Mouse (Mus musculus) CH12.LX (cell line): Measurements from ENCODE around the gene Ano8. TPM values are rescaled to one million over a fixed set of nuclear protein-coding genes. Genes with fewer than 3 reads are reported as not detected.

Source experiments
- DNase-seq: peaks from one replicate; pipeline ENCODE4 v3.0.0-alpha.2; 2013; ENCODE audit errors: extremely low read depth
- H3K27ac ChIP-seq: 2 replicates; pipeline ENCODE4 v1.5.1; 2012; ENCODE audit warnings: low read depth, mild to moderate bottlenecking, control low read depth, moderate library complexity; ENCODE audit not compliant: insufficient read depth
- H3K27me3 ChIP-seq: replicated peaks from 2 replicates; pipeline ENCODE3; 2012; ENCODE audit warnings: inconsistent platforms
- H3K36me3 ChIP-seq, 2 experiments: replicated peaks in 1 of 2; 2 replicates each; pipeline versions ENCODE3 to v1.6.1; 2012; ENCODE audit warnings: inconsistent platforms in 1 of 2, low read length in 1 of 2, mild to moderate bottlenecking in 1 of 2, mixed read lengths in 1 of 2, moderate library complexity in 1 of 2; ENCODE audit not compliant: control insufficient read depth in 1 of 2, insufficient read depth in 1 of 2
- H3K4me1 ChIP-seq, 2 experiments: 2 replicates each; pipeline ENCODE4 v1.6.1; 2012; ENCODE audit warnings: inconsistent platforms in 1 of 2, moderate library complexity in 1 of 2; ENCODE audit not compliant: insufficient read depth in 2 of 2, control insufficient read depth in 1 of 2
- H3K4me2 ChIP-seq: 2 replicates; pipeline ENCODE4 v1.6.1; 2012; ENCODE audit warnings: low read depth, mild to moderate bottlenecking, control low read depth; ENCODE audit not compliant: poor library complexity, insufficient read depth, severe bottlenecking
- H3K4me3 ChIP-seq, 3 experiments: fragments of 150-350 bp in 1 of 3; sonication (generic) in 1 of 3; replicated peaks in 1 of 3; 2 replicates each; pipeline versions ENCODE3 to v1.5.1; 2011 to 2012; ENCODE audit warnings: low read depth in 2 of 3, low read length in 2 of 3, mild to moderate bottlenecking in 2 of 3, moderate library complexity in 2 of 3, control low read depth in 1 of 3, improper control_type of control experiment in 1 of 3, inconsistent platforms in 1 of 3, mixed read lengths in 1 of 3; ENCODE audit not compliant: poor library complexity in 1 of 3
- H3K79me2 ChIP-seq: replicated peaks from 2 replicates; pipeline ENCODE4 v1.6.1; 2012; ENCODE audit warnings: mild to moderate bottlenecking, moderate library complexity; ENCODE audit not compliant: control insufficient read depth, poor library complexity, insufficient read depth, severe bottlenecking; ENCODE audit errors: extremely low read depth
- H3K9ac ChIP-seq: 2 replicates; pipeline ENCODE4 v1.6.1; 2012; ENCODE audit warnings: low read depth, mild to moderate bottlenecking, control low read depth, moderate library complexity; ENCODE audit not compliant: insufficient read depth
- H3K9me3 ChIP-seq: replicated peaks from 2 replicates; pipeline ENCODE3; 2012; ENCODE audit warnings: low read length, inconsistent platforms, mixed read lengths
- BHLHE40 ChIP-seq: IDR thresholded peaks from 2 replicates; pipeline ENCODE4 v1.6.1; 2011; ENCODE audit warnings: mild to moderate bottlenecking, low read depth, low read length, improper control_type of control experiment
- CHD1 ChIP-seq: IDR thresholded peaks from 2 replicates; pipeline ENCODE4 v1.6.1; 2012; ENCODE audit warnings: low read depth, low read length, improper control_type of control experiment, inconsistent platforms
- CTCF ChIP-seq, 2 experiments: IDR thresholded peaks in 1 of 2; conservative IDR thresholded peaks in 1 of 2; 2 replicates each; pipeline ENCODE4 v1.5.1; 2011 to 2012; ENCODE audit warnings: low read depth in 2 of 2, low read length in 2 of 2, improper control_type of control experiment in 1 of 2, inconsistent platforms in 1 of 2, mild to moderate bottlenecking in 1 of 2, moderate library complexity in 1 of 2
- E2F4 ChIP-seq: IDR thresholded peaks from 2 replicates; pipeline ENCODE4 v1.6.1; 2011; ENCODE audit warnings: low read depth, low read length, improper control_type of control experiment; ENCODE audit not compliant: insufficient replicate concordance
- ELF1 ChIP-seq: IDR thresholded peaks from 2 replicates; pipeline ENCODE4 v1.6.1; 2014; ENCODE audit warnings: low read depth, mild to moderate bottlenecking, inconsistent platforms, low read length, improper control_type of control experiment
- ETS1 ChIP-seq: conservative IDR thresholded peaks from 2 replicates; pipeline ENCODE4 v1.6.1; 2012; ENCODE audit warnings: low read depth, mild to moderate bottlenecking, inconsistent platforms, low read length, improper control_type of control experiment, moderate library complexity
- GABPA ChIP-seq: IDR thresholded peaks from 2 replicates; pipeline ENCODE4 v1.6.1; 2012; ENCODE audit warnings: low read depth, low read length, improper control_type of control experiment, inconsistent platforms; ENCODE audit not compliant: insufficient replicate concordance
- HCFC1 ChIP-seq: IDR thresholded peaks from 2 replicates; pipeline ENCODE4 v1.6.1; 2012; ENCODE audit warnings: low read depth, mild to moderate bottlenecking, inconsistent platforms, low read length, improper control_type of control experiment
- JUN ChIP-seq: IDR thresholded peaks from 2 replicates; pipeline ENCODE4 v1.6.1; 2011; ENCODE audit warnings: low read depth, mild to moderate bottlenecking, low read length, improper control_type of control experiment, moderate library complexity; ENCODE audit not compliant: insufficient read depth
- JUND ChIP-seq: conservative IDR thresholded peaks from 2 replicates; pipeline ENCODE4 v1.6.1; 2011; ENCODE audit warnings: low read depth, low read length, improper control_type of control experiment
- MAX ChIP-seq: IDR thresholded peaks from 2 replicates; pipeline ENCODE4 v1.6.1; 2011; ENCODE audit warnings: low read length, improper control_type of control experiment
- MYC ChIP-seq: IDR thresholded peaks from 2 replicates; pipeline ENCODE4 v1.6.1; 2011; ENCODE audit warnings: low read depth, mild to moderate bottlenecking, improper control_type of control experiment, low read length
- NRF1 ChIP-seq: IDR thresholded peaks from 2 replicates; pipeline ENCODE4 v1.6.1; 2014; ENCODE audit warnings: low read depth, mild to moderate bottlenecking, inconsistent platforms, low read length, improper control_type of control experiment, moderate library complexity
- POLR2AphosphoS2 ChIP-seq: IDR thresholded peaks from 2 replicates; pipeline ENCODE4 v1.6.1; 2011; ENCODE audit warnings: low read depth, low read length, improper control_type of control experiment
- RAD21 ChIP-seq: IDR thresholded peaks from 2 replicates; pipeline ENCODE4 v1.6.1; 2011; ENCODE audit warnings: low read depth, mild to moderate bottlenecking, low read length, improper control_type of control experiment, moderate library complexity
- SMC3 ChIP-seq: IDR thresholded peaks from 2 replicates; pipeline ENCODE4 v1.6.1; 2011; ENCODE audit warnings: low read depth, low read length, improper control_type of control experiment
- USF2 ChIP-seq: conservative IDR thresholded peaks from 2 replicates; pipeline ENCODE4 v1.6.1; 2011; ENCODE audit warnings: low read depth, low read length, improper control_type of control experiment
- ZC3H11A ChIP-seq: IDR thresholded peaks from 2 replicates; pipeline ENCODE4 v1.6.1; 2012; ENCODE audit warnings: low read depth, mild to moderate bottlenecking, inconsistent platforms, low read length, improper control_type of control experiment
- ZMIZ1 ChIP-seq: IDR thresholded peaks from 2 replicates; pipeline ENCODE4 v1.6.1; 2012; ENCODE audit warnings: low read depth, mild to moderate bottlenecking, inconsistent platforms, low read length, improper control_type of control experiment
- ZNF384 ChIP-seq: IDR thresholded peaks from 2 replicates; pipeline ENCODE4 v1.6.1; 2012; ENCODE audit warnings: low read depth, low read length, improper control_type of control experiment, inconsistent platforms
- dilution Hi-C: fragments of 300-500 bp; cut with MboI; formaldehyde crosslinking; loops from 2 replicates; pipeline ENCODE4 v1.14.3; 2020; ENCODE audit warnings: low sequenced_read_pairs; ENCODE audit not compliant: extremely low pct_unique_long_range_greater_than_20kb, extremely low pct_ligation_motif_present
- in situ Hi-C: fragments of 300-500 bp; cut with MboI; formaldehyde crosslinking; loops from 3 replicates; pipeline ENCODE4 v1.14.3; 2019; ENCODE audit warnings: low sequenced_read_pairs, low pct_ligation_motif_present, low pct_unique_long_range_greater_than_20kb, mixed read lengths
- polyA plus RNA-seq: library from polyadenylated mRNA; unstranded; fragments of >175 nt; gene quantifications from 2 replicates; pipeline ENCODE4 v1.2.1, GENCODE M21; 2012; ENCODE audit warnings: low read depth; ENCODE audit not compliant: insufficient read length
- total RNA-seq, 2 experiments: library from RNA; depleted of rRNA; stranded (reverse); fragments of 300-350 nt in 1 of 2; fragments of >200 nt in 1 of 2; gene quantifications; 2 replicates each; pipeline ENCODE4 v1.2.3; 2012 to 2014

Ano8 gene
- total and polyA plus RNA-seq, 3 experiments = 1.8 to 6.7 (median 1.9) TPM

DNA sequence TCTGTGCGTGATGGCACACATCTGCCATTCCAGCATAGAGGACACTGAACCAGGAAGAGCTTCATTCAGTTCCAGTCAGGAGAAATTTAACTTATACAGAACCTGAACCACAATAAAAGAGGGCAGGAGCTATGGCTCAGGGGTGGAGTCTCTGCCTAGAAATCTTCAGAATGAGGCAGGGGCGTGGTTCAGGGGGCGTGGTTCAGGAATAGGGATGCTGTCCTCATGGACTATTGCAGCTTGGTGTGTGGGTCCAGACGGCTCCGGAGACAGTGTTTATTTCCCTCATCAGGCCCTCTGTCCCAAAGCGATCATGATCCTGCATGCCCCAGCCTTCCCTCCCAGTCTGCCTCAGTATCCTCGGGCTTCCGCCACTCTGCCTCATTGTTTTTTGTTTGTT is 31.1 kb downstream of the Ano8 start:
- in situ Hi-C loops = no loop called here
- TF ChIP-seq JUN = no peak
- TF ChIP-seq ZMIZ1 = no peak
- TF ChIP-seq MYC = no peak
- TF ChIP-seq SMC3 = no peak
- TF ChIP-seq ELF1 = no peak
- no peak for TF ChIP-seq USF2
- TF ChIP-seq CHD1 = no peak
- no peak for TF ChIP-seq JUND
- no peak for TF ChIP-seq ZC3H11A
- no peak for TF ChIP-seq ZNF384
- TF ChIP-seq BHLHE40 = no peak
- TF ChIP-seq CTCF (conservative IDR thresholded peaks at IDR 0.05 in 1 of 2, IDR thresholded peaks at IDR 0.05 in 1 of 2; ENCODE audit: low read depth in 2 of 2, low read length in 2 of 2) = no peak
- no peak for TF ChIP-seq RAD21
- no peak for TF ChIP-seq ETS1
- TF ChIP-seq E2F4 = no peak
- no peak for TF ChIP-seq HCFC1
- TF ChIP-seq POLR2AphosphoS2 = no peak
- no peak for TF ChIP-seq GABPA
- no peak for TF ChIP-seq MAX
- TF ChIP-seq, all 38 proteins: peak for 0
- H3K27me3 ChIP-seq = no peaks in the 10 kb centered on the region
- H3K4me3 ChIP-seq = no peak overlapping the region
- dilution Hi-C loops = no loop called here
- H3K36me3 ChIP-seq = peaks cover 4 to 18% of the 10 kb centered on the region in 2 experiments
- peaks cover 7% of the 10 kb centered on the region for H3K9me3 ChIP-seq
- H3K27ac ChIP-seq = no peak overlapping the region
- H3K4me1 ChIP-seq = peaks cover 12 to 45% of the 10 kb centered on the region in 2 experiments
- H3K4me2 ChIP-seq = no peak overlapping the region
- no peak for DNase-seq
- no peak overlapping the region for H3K9ac ChIP-seq
- no peaks in the 10 kb centered on the region for H3K79me2 ChIP-seq

DNA sequence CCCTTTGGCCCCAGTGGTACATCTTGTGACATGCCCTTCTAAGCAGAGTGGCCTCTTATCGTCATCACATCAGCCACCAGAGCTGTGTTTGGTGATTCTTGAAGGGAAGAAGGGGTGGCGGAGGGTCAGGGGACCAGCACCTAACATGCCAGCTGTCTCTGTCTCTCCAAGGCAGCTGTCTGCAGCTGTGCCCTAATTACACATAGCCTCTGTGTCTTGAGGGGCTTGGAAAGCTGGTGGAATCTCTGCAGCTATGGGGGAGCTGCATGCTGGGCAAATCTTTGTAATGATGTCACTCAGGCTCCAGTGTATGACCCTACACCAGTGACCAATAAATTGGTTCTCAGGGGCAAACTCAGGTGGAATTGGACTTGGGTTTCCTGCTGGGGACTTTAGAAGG is 33.1 kb downstream of the Ano8 start:
- Histone ChIP-seq H3K79me2 (no peaks in the 10 kb centered on the region), H3K27me3 (no peaks in the 10 kb centered on the region), H3K9ac (no peak overlapping the region), H3K4me3 (no peak overlapping the region), H3K9me3 (peaks cover 12% of the 10 kb centered on the region), H3K4me2 (no peak overlapping the region), H3K4me1 (peaks cover 12 to 32% of the 10 kb centered on the region in 2 experiments), H3K27ac (peak overlapping the region; percentile 22; the same call in 1 of the 2 replicates), H3K36me3 (peaks cover 0 to 7% of the 10 kb centered on the region in 2 experiments)
- DNase-seq = no peak
- dilution Hi-C loops = no loop called here
- in situ Hi-C loops = no loop called here
- TF ChIP-seq NRF1 (no peak), ZMIZ1 (no peak)
